Mouse (Mus musculus) embryonic facial prominence, embryonic 10.5 days (tissue): Measurements from ENCODE around the gene Gpatch11. TPM values are rescaled to one million over a fixed set of nuclear protein-coding genes. Genes with fewer than 3 reads are reported as not detected.
"Not testable (repeated sequence)": the region's sequence is repeated elsewhere in the genome, so short reads cannot be mapped to it uniquely, and the experiment has no call there.

Experiments
- DNase-seq: peaks from one replicate; pipeline ENCODE4 v3.0.0-alpha.2; 2017; ENCODE audit warnings: low spot score
- H3K27ac ChIP-seq: fragments of 300-500 bp; sonication (generic); replicated peaks from 2 replicates; pipeline ENCODE4 v1.5.1; 2016; ENCODE audit warnings: mild to moderate bottlenecking
- H3K27me3 ChIP-seq: fragments of 300-500 bp; sonication (generic); replicated peaks from 2 replicates; pipeline ENCODE4 v1.6.1; 2016; ENCODE audit warnings: low read depth, mild to moderate bottlenecking; ENCODE audit not compliant: poor library complexity, severe bottlenecking
- H3K36me3 ChIP-seq: fragments of 300-500 bp; sonication (generic); replicated peaks from 2 replicates; pipeline ENCODE4 v1.6.1; 2016; ENCODE audit warnings: mild to moderate bottlenecking, moderate library complexity
- H3K4me1 ChIP-seq: fragments of 300-500 bp; sonication (generic); 2 replicates; pipeline ENCODE4 v1.6.1; 2016
- H3K4me3 ChIP-seq: fragments of 300-500 bp; sonication (generic); 2 replicates; pipeline ENCODE4 v1.5.1; 2016; ENCODE audit warnings: mild to moderate bottlenecking, moderate library complexity
- H3K9me3 ChIP-seq: fragments of 300-500 bp; sonication (generic); 2 replicates; pipeline ENCODE4 v1.6.1; 2016; ENCODE audit warnings: mild to moderate bottlenecking
- WGBS: fragments of 180-500 bp; shearing (Covaris S2); methylation state at CpG from one replicate; pipeline ENCODE4 v1.1.7; 2016; 5-methylcytosine and 5-hydroxymethylcytosine counted together
- polyA plus RNA-seq: library from polyadenylated mRNA; unstranded; fragments of >200 nt; fragmentation: Nextera tagmentation; extraction: Ambion mirVana; gene quantifications from 2 replicates; pipeline ENCODE4 v1.2.1, GENCODE M21; 2016

The Gpatch11 gene
- 39.3 and 42.7 TPM in 2 replicates for polyA plus RNA-seq

GRCm38 (mm10) chr17:78834856-78835835 is at the start of gene Gpatch11, which contains the start of gene Heatr5b:
TSS of gene Gpatch11 (plus strand) at chr17:78835567.
TSS of gene Heatr5b (minus strand) at chr17:78835364.
- peaks cover 32% of the 10 kb centered on the region for H3K36me3 ChIP-seq
- H3K27me3 ChIP-seq: no peaks in the 10 kb centered on the region
- WGBS: under 1% methylated on average over 81 of the region's 81 CpGs

GRCm38 (mm10) chr17:78788273-78788672 is 47.1 kb upstream of the Gpatch11 start:
- not testable (repeated sequence) for H3K27me3 ChIP-seq, H3K9me3 ChIP-seq, H3K4me1 ChIP-seq, H3K27ac ChIP-seq, DNase-seq, H3K4me3 ChIP-seq
- H3K36me3 ChIP-seq: peaks cover 40% of the 10 kb centered on the region
- WGBS: 69% methylated on average over 3 of the region's 3 CpGs

More at GRCm38 (mm10) chr17:78834856-78835835, at the start of gene Gpatch11, which contains the start of gene Heatr5b:
- Histone ChIP-seq H3K27ac (peak within 1 kb of the TSS; percentile 87), H3K4me1 (peaks cover 7% of the 10 kb centered on the region), H3K9me3 (no peaks in the 10 kb centered on the region), H3K4me3 (peak within 1 kb of the TSS; percentile 91)
- peak; percentile 100 for DNase-seq

- Histone ChIP-seq H3K4me3 (no peak overlapping the region), H3K36me3 (peaks cover 56% of the 10 kb centered on the region), H3K27ac (no peak overlapping the region), H3K9me3 (no peaks in the 10 kb centered on the region), H3K4me1 (no peaks in the 10 kb centered on the region), H3K27me3 (no peaks in the 10 kb centered on the region)
- DNase-seq: no peak
- 89% methylated on average over 7 of the region's 7 CpGs for WGBS
Measured at GRCm38 (mm10) chr17:78791068-78791689, 44.2 kb upstream of the Gpatch11 start.

GRCm38 (mm10) chr17:78791690-78792070 is 43.7 kb upstream of the Gpatch11 start:
- no peak for DNase-seq
- H3K27ac ChIP-seq: no peak overlapping the region
- H3K4me3 ChIP-seq: no peak overlapping the region
- H3K27me3 ChIP-seq: no peaks in the 10 kb centered on the region
- H3K4me1 ChIP-seq: no peaks in the 10 kb centered on the region
- 95% methylated on average over 3 of the region's 3 CpGs for WGBS
- H3K9me3 ChIP-seq: no peaks in the 10 kb centered on the region
- H3K36me3 ChIP-seq: peaks cover 60% of the 10 kb centered on the region

GRCm38 (mm10) chr17:78792122-78792521 is 43.2 kb upstream of the Gpatch11 start:
- no peak overlapping the region for H3K27ac ChIP-seq

GRCm38 (mm10) chr17:78794390-78794789 is 41.0 kb upstream of the Gpatch11 start:
- H3K4me1 ChIP-seq: no peaks in the 10 kb centered on the region
- H3K27me3 ChIP-seq: no peaks in the 10 kb centered on the region
- no peak for DNase-seq
- no peaks in the 10 kb centered on the region for H3K9me3 ChIP-seq
- H3K4me3 ChIP-seq: no peak overlapping the region
- H3K27ac ChIP-seq: no peak overlapping the region
- H3K36me3 ChIP-seq: peaks cover 68% of the 10 kb centered on the region
- 86% methylated on average over 5 of the region's 5 CpGs for WGBS

More at GRCm38 (mm10) chr17:78792122-78792521, 43.2 kb upstream of the Gpatch11 start:
- no peaks in the 10 kb centered on the region for H3K4me1 ChIP-seq
- DNase-seq: no peak
- WGBS: 87% methylated on average over 3 of the region's 3 CpGs
- no peaks in the 10 kb centered on the region for H3K9me3 ChIP-seq
- no peaks in the 10 kb centered on the region for H3K27me3 ChIP-seq
- peaks cover 60% of the 10 kb centered on the region for H3K36me3 ChIP-seq
- H3K4me3 ChIP-seq: no peak overlapping the region

GRCm38 (mm10) chr17:78797222-78797621 is 38.1 kb upstream of the Gpatch11 start:
- no peaks in the 10 kb centered on the region for H3K4me1 ChIP-seq
- peaks cover 76% of the 10 kb centered on the region for H3K36me3 ChIP-seq
- no peak overlapping the region for H3K27ac ChIP-seq
- WGBS: 89% methylated on average over 1 of the region's 1 CpGs
- no peaks in the 10 kb centered on the region for H3K9me3 ChIP-seq
- DNase-seq: no peak
- H3K27me3 ChIP-seq: no peaks in the 10 kb centered on the region
- H3K4me3 ChIP-seq: no peak overlapping the region

GRCm38 (mm10) chr17:78809019-78809418 is 26.3 kb upstream of the Gpatch11 start:
- H3K27ac ChIP-seq: no peak overlapping the region
- no peaks in the 10 kb centered on the region for H3K9me3 ChIP-seq
- no peak for DNase-seq
- H3K36me3 ChIP-seq: peaks cover 50% of the 10 kb centered on the region
- H3K4me3 ChIP-seq: no peak overlapping the region
- no peaks in the 10 kb centered on the region for H3K4me1 ChIP-seq
- H3K27me3 ChIP-seq: no peaks in the 10 kb centered on the region

GRCm38 (mm10) chr17:78809582-78809981 is 25.8 kb upstream of the Gpatch11 start:
- no peak overlapping the region for H3K4me3 ChIP-seq
- no peaks in the 10 kb centered on the region for H3K9me3 ChIP-seq
- no peaks in the 10 kb centered on the region for H3K27me3 ChIP-seq
- H3K36me3 ChIP-seq: peaks cover 52% of the 10 kb centered on the region
- no peaks in the 10 kb centered on the region for H3K4me1 ChIP-seq
- no peak overlapping the region for H3K27ac ChIP-seq
- DNase-seq: no peak
- WGBS: 91% methylated on average over 3 of the region's 3 CpGs

GRCm38 (mm10) chr17:78824346-78824745 is 11.0 kb upstream of the Gpatch11 start:
- H3K9me3 ChIP-seq: no peaks in the 10 kb centered on the region
- H3K27ac ChIP-seq: no peak overlapping the region
- peaks cover 74% of the 10 kb centered on the region for H3K36me3 ChIP-seq
- H3K4me1 ChIP-seq: no peaks in the 10 kb centered on the region
- H3K4me3 ChIP-seq: no peak overlapping the region
- DNase-seq: no peak
- 92% methylated on average over 13 of the region's 13 CpGs for WGBS
- no peaks in the 10 kb centered on the region for H3K27me3 ChIP-seq

- no peak for DNase-seq
- peak overlapping the region; percentile 87 for H3K27ac ChIP-seq
- H3K9me3 ChIP-seq: no peaks in the 10 kb centered on the region
- peaks cover 7% of the 10 kb centered on the region for H3K4me1 ChIP-seq
- WGBS: 41% methylated on average over 2 of the region's 2 CpGs
- peaks cover 31% of the 10 kb centered on the region for H3K36me3 ChIP-seq
- no peaks in the 10 kb centered on the region for H3K27me3 ChIP-seq
- peak overlapping the region; percentile 91 for H3K4me3 ChIP-seq
Measured at GRCm38 (mm10) chr17:78836056-78836455, 689 bp downstream of the Gpatch11 start.

- Histone ChIP-seq H3K4me3 (no peak overlapping the region), H3K27ac (no peak overlapping the region), H3K36me3 (peaks cover 89% of the 10 kb centered on the region), H3K27me3 (no peaks in the 10 kb centered on the region), H3K4me1 (no peaks in the 10 kb centered on the region), H3K9me3 (no peaks in the 10 kb centered on the region)
- no peak for DNase-seq
- WGBS: 91% methylated on average over 7 of the region's 7 CpGs
Measured at GRCm38 (mm10) chr17:78842271-78842928, 7.0 kb downstream of the Gpatch11 start.
